Mouse (Mus musculus): ENCODE data around the gene Shisal2a.

DNA sequence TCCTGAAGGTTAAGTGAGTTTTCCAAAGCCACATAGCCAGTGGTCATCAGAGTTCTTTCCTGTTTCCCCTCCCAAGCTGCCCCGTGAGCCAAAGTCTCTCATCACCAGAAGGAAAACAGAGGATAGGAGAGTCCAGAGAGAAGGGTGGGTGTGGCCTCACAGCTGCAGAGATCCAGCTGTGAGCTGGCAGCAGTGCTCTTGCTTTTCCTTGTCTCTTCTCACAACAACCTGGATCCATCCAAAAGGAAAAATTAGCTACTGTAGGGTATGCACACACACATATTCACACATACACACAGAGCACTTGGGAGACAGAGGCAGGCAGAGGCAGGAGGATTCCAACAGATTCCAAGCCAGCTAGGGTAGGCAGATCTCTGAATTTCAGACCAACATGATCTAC, 2.9 kb upstream of the Shisal2a start:
- TF ChIP-seq CTCF (IDR thresholded peaks at IDR 0.05; ENCODE audit: insufficient read depth, low read depth, low read length) (no peak), POLR2A (IDR thresholded peaks at IDR 0.05; ENCODE audit: insufficient read depth, low read depth, low read length) (no peak)
